Mouse (Mus musculus) C2C12 (cell line): ENCODE data around the gene Hpse2.

Experiments
- CTCF ChIP-seq: IDR thresholded peaks from one replicate; pipeline ENCODE4 v1.5.1; 2011; ENCODE audit not compliant: control insufficient read depth, insufficient read depth, insufficient read length
- FOSL1 ChIP-seq: IDR thresholded peaks from one replicate; pipeline ENCODE4 v1.8.0; 2011; ENCODE audit warnings: mild to moderate bottlenecking, low read length; ENCODE audit not compliant: poor library complexity, insufficient read depth, severe bottlenecking
- MAX ChIP-seq: IDR thresholded peaks from one replicate; pipeline ENCODE4 v1.6.1; 2011; ENCODE audit warnings: mild to moderate bottlenecking, control low read depth
- MYOD1 ChIP-seq: IDR thresholded peaks from one replicate; pipeline ENCODE4 v1.6.1; 2011; ENCODE audit warnings: low read depth; ENCODE audit not compliant: control insufficient read depth, insufficient read length
- MYOG ChIP-seq: IDR thresholded peaks from one replicate; pipeline ENCODE4 v1.6.1; 2011; ENCODE audit not compliant: control insufficient read depth, insufficient read length; ENCODE audit errors: extremely low read depth
- USF1 ChIP-seq: IDR thresholded peaks from one replicate; pipeline ENCODE4 v1.6.1; 2011; ENCODE audit warnings: low read depth, mild to moderate bottlenecking, control low read depth, moderate library complexity

GRCm38 (mm10) chr19:42816261-42816660, 571.9 kb downstream of the Hpse2 start:
- TF ChIP-seq CTCF (no peak), MAX (no peak), MYOD1 (no peak), USF1 (no peak), FOSL1 (no peak), MYOG (no peak)
